Mouse (Mus musculus) splenic B cell, adult 2 months (primary cell): Measurements from ENCODE around the gene Gucy2d.

ENCODE experiments used
- DNase-seq: peaks from one replicate; pipeline ENCODE4 v3.0.0-alpha.2; 2011; ENCODE audit warnings: low read depth, low spot score
- H3K27me3 ChIP-seq: 2 replicates; pipeline ENCODE4 v1.6.1; 2012; ENCODE audit warnings: mild to moderate bottlenecking, low read length, moderate library complexity, mixed read lengths; ENCODE audit not compliant: control insufficient read depth, poor library complexity, insufficient read depth, severe bottlenecking
- H3K36me3 ChIP-seq: 2 replicates; pipeline ENCODE4 v1.6.1; 2012; ENCODE audit warnings: mild to moderate bottlenecking, low read length, moderate library complexity, mixed read lengths; ENCODE audit not compliant: control insufficient read depth, poor library complexity, insufficient read depth, severe bottlenecking

The Gucy2d gene

GRCm38 (mm10) chr7:98439956-98440466 is at the start of gene Gucy2d:
Gucy2d (plus strand) TSS chr7:98440416.
- no peak for DNase-seq
- no peaks in the 10 kb centered on the region for H3K36me3 ChIP-seq
- H3K27me3 ChIP-seq: no peaks in the 10 kb centered on the region

GRCm38 (mm10) chr7:98390486-98390885 is 49.7 kb upstream of the Gucy2d start:
- no peak for DNase-seq
- Histone ChIP-seq H3K27me3 (no peaks in the 10 kb centered on the region), H3K36me3 (no peaks in the 10 kb centered on the region)

- no peak for DNase-seq
Observed at GRCm38 (mm10) chr7:98391351-98391936, 48.8 kb upstream of the Gucy2d start.

GRCm38 (mm10) chr7:98392466-98393201 is 47.6 kb upstream of the Gucy2d start:
- no peaks in the 10 kb centered on the region for H3K27me3 ChIP-seq
- DNase-seq: no peak
- H3K36me3 ChIP-seq: no peaks in the 10 kb centered on the region

More at GRCm38 (mm10) chr7:98391351-98391936, 48.8 kb upstream of the Gucy2d start:
- no peaks in the 10 kb centered on the region for H3K36me3 ChIP-seq
- no peaks in the 10 kb centered on the region for H3K27me3 ChIP-seq

GRCm38 (mm10) chr7:98402582-98403574 is 37.3 kb upstream of the Gucy2d start:
- Histone ChIP-seq H3K27me3 (no peaks in the 10 kb centered on the region), H3K36me3 (no peaks in the 10 kb centered on the region)
- DNase-seq: no peak

- DNase-seq: no peak
- no peaks in the 10 kb centered on the region for H3K27me3 ChIP-seq
- H3K36me3 ChIP-seq: no peaks in the 10 kb centered on the region
Observed at GRCm38 (mm10) chr7:98403996-98404395, 36.2 kb upstream of the Gucy2d start.

- no peak for DNase-seq
- no peaks in the 10 kb centered on the region for H3K36me3 ChIP-seq
- H3K27me3 ChIP-seq: no peaks in the 10 kb centered on the region
Observed at GRCm38 (mm10) chr7:98407615-98408014, 32.6 kb upstream of the Gucy2d start.

GRCm38 (mm10) chr7:98413115-98413514 is 27.1 kb upstream of the Gucy2d start:
- DNase-seq: no peak
- Histone ChIP-seq H3K27me3 (no peaks in the 10 kb centered on the region), H3K36me3 (no peaks in the 10 kb centered on the region)

- no peaks in the 10 kb centered on the region for H3K27me3 ChIP-seq
- DNase-seq: no peak
- H3K36me3 ChIP-seq: no peaks in the 10 kb centered on the region
Observed at GRCm38 (mm10) chr7:98415550-98415949, 24.7 kb upstream of the Gucy2d start.

- Histone ChIP-seq H3K36me3 (no peaks in the 10 kb centered on the region), H3K27me3 (no peaks in the 10 kb centered on the region)
- DNase-seq: no peak
Observed at GRCm38 (mm10) chr7:98416020-98416419, 24.2 kb upstream of the Gucy2d start.

GRCm38 (mm10) chr7:98418031-98418805 is 22.0 kb upstream of the Gucy2d start:
- Histone ChIP-seq H3K36me3 (no peaks in the 10 kb centered on the region), H3K27me3 (no peaks in the 10 kb centered on the region)
- DNase-seq: no peak

GRCm38 (mm10) chr7:98419366-98419765 is 20.9 kb upstream of the Gucy2d start:
- no peak for DNase-seq
- H3K27me3 ChIP-seq: no peaks in the 10 kb centered on the region
- H3K36me3 ChIP-seq: no peaks in the 10 kb centered on the region

- H3K36me3 ChIP-seq: no peaks in the 10 kb centered on the region
- DNase-seq: no peak
- no peaks in the 10 kb centered on the region for H3K27me3 ChIP-seq
Observed at GRCm38 (mm10) chr7:98423546-98423945, 16.7 kb upstream of the Gucy2d start.

- no peaks in the 10 kb centered on the region for H3K27me3 ChIP-seq
- no peak for DNase-seq
- no peaks in the 10 kb centered on the region for H3K36me3 ChIP-seq
Observed at GRCm38 (mm10) chr7:98424396-98424795, 15.8 kb upstream of the Gucy2d start.
